Mouse (Mus musculus): Measurements from ENCODE around the gene Gm9970.

The Gm9970 gene

DNA sequence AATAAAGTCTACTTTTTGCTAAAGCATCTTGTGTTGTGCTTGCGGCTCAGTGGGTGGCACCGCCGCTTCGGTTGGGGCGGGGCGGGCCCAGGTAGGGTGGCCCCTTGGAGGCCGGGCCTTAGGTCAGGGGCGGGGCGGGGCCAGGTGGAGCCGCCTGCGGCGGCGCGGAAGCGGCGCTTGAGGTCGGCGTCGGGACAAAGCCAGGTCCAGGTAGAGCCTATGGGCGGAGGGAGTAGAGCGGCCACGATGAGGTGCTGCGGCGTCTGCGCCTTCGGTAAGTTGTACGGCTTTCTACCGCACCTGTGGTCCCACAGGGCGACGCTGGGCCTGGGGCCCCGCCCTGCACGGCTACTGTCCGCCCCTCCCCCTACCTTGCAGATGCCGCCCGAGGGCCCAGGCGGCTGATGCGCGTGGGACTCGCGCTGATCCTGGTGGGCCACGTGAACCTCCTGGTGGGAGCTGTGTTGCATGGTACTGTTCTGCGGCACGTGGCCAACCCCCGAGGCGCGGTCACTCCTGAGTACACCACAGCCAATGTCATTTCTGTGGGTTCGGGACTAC lies 10.6 kb upstream of the Gm9970 start, which contains the start of gene Krtcap3:
Gene Krtcap3 (plus strand): TSS at position 151 of the 561 bp plus-strand sequence.
- POLR2A ChIA-PET = interaction anchor here in 3 of 4 experiments (0.7 to 5.8 kb wide), 9 partner anchors 8 to 71 kb away, joined by 3 to 30 read pairs (median 4); partner anchors contain the start of genes Gm9970 (in 2 of the 3), Nrbp1 (in 2 of the 3), Gm29609 (in 1 of the 3) and Gtf3c2 (in 1 of the 3)
- CTCF ChIA-PET = no interaction called here

GRCm38 (mm10) chr5:31250716-31251115 lies 9.7 kb upstream of the Gm9970 start:
- ChIA-PET POLR2A (interaction anchor here in 3 of 4 experiments (0.8 to 5.8 kb wide), 8 partner anchors 8 to 157 kb away, joined by 3 to 30 read pairs (median 4); partner anchors contain the start of genes Gm9970 (in 2 of the 3), Nrbp1 (in 2 of the 3), Gm29609 (in 1 of the 3) and Gtf3c2 (in 1 of the 3)), CTCF (interaction anchor here in 1 of 4 experiments (0.7 kb wide), 1 partner anchor 346 kb away, joined by 3 read pairs; the partner anchor contains the start of gene Mrpl33)

DNA sequence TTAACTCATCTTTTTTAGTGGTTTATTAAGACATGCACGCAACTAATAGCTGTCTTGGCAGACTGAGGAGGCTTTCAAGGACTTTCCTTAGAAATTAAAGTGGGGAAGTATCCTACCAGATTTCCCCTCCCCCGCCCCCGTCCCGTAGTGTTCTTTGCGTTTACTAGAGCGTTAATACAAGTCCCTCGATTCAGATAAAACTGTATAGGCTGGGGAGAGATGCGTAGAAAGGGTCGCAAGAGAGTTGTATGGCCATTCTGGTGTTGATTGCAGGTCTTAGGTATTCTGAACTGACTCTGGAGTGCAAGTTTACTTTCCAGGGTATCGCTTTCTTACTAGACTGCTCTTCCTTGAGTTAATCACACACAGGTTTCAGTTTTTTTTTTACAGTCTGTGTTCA lies 1.2 kb upstream of the Gm9970 start:
- POLR2A ChIA-PET = interaction anchor here (0.5 to 3.0 kb wide), 15 partner anchors 9 to 1263 kb away, joined by 3 to 30 read pairs (median 4); partner anchors contain the start of genes Krtcap3 (in 2 of the 4), Atraid (in 1 of the 4), Eif2b4 (in 1 of the 4) and Mpv17 (in 1 of the 4)
- CTCF ChIA-PET = interaction anchor here in 1 of 4 experiments (1.4 to 1.6 kb wide), 3 partner anchors 11 to 86 kb away, joined by 3 to 9 read pairs (median 6); partner anchors contain the start of gene Ppm1g

DNA sequence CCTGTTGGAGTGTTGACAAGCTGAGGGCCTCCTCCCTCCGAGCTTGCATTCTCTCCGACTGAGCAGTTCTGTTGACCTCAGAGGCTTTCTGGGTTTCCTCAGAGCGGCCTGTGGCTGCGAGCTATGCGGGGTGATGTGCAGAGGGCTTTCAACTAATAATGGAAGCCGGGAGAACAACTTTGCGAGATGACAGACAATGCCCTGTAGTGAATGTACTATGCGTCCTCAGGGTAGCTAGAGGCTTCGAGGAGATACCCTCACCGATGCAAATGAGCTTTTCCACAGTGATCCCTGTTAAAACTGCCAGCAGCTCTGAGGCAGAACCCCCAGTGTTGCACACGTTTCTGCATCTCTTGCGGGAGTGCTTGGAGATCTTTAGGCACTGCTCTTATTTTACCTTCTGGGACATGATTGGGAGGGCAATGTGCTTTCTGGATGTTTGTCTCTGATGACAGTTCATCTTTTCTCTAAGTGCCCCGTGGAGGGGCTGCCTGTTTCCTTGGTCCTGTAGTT lies 546 bp upstream of the Gm9970 start:
- POLR2A ChIA-PET = interaction anchor here (0.5 to 3.0 kb wide), 26 partner anchors 9 to 1183 kb away, joined by 3 to 30 read pairs (median 3); partner anchors contain the start of genes Krtcap3 (in 2 of the 4), Ppm1g (in 2 of the 4), Adgrf3 (in 1 of the 4) and Atraid (in 1 of the 4)
- CTCF ChIA-PET = interaction anchor here in 2 of 4 experiments (0.6 to 1.6 kb wide), 5 partner anchors 12 to 193 kb away, joined by 3 to 9 read pairs (median 5); partner anchors contain the start of genes Atraid (in 1 of the 2) and Ppm1g (in 1 of the 2)

DNA sequence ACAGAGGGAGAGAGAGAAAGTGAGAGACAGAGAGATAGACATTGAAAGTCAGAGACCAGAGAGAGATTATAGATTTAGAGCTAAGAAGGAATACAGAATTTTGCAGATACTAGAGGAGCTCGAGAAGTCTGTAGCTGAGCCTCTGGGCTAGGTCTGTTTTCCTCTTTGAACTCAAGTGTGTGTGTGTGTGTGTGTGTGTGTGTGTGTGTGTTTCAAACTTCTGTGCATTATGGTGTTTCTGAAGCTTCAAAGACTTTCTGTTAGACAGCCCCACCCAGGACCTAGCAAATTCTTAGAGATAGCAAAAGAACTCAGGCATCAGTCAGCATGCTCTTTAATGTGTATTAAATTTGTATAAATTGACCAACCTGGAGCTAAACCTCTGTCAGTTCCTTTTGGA lies 14.4 kb downstream of the Gm9970 start:
- CTCF ChIA-PET = interaction anchor here in 2 of 4 experiments (0.6 to 0.8 kb wide), 4 partner anchors 41 to 336 kb away, joined by 3 to 7 read pairs (median 4); no protein-coding TSS in a partner anchor
- POLR2A ChIA-PET = interaction anchor here in 2 of 4 experiments (0.6 to 1.8 kb wide), 3 partner anchors 14 to 102 kb away, joined by 3 to 6 read pairs (median 3); partner anchors contain the start of genes Gm9970 (in 1 of the 2) and Nrbp1 (in 1 of the 2)

DNA sequence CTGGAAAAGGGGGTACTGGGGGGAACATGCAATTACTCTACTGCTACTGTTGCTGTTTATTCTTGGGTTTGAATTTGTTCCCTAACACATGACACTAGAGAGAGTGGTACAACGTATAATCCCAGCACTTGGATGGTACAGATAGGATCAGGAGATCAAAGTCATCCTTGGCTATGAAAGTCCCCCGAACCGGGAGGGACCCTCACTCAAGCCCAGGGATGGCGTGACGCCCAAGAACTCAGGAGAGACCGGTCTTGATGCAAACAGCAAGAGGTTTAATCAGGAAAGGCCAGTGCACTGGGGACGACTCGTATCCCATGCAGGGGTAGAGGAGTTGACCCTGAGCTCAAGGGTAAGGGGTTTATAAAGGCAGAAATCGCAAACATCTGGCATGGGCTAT lies 18.3 kb downstream of the Gm9970 start:
- CTCF ChIA-PET = no interaction called here
- POLR2A ChIA-PET = interaction anchor here in 1 of 4 experiments (1.8 to 2.2 kb wide), 2 partner anchors 30 to 48 kb away, joined by 3 to 6 read pairs; no protein-coding TSS in a partner anchor

GRCm38 (mm10) chr5:31221304-31221945 lies 19.6 kb downstream of the Gm9970 start:
- CTCF ChIA-PET = interaction anchor here (0.6 to 1.4 kb wide), 14 partner anchors 11 to 1562 kb away, joined by 3 to 7 read pairs (median 4); partner anchors contain the start of genes Zfp513 (in 2 of the 4), Agbl5 (in 1 of the 4) and Gm9970 (in 1 of the 4)

DNA sequence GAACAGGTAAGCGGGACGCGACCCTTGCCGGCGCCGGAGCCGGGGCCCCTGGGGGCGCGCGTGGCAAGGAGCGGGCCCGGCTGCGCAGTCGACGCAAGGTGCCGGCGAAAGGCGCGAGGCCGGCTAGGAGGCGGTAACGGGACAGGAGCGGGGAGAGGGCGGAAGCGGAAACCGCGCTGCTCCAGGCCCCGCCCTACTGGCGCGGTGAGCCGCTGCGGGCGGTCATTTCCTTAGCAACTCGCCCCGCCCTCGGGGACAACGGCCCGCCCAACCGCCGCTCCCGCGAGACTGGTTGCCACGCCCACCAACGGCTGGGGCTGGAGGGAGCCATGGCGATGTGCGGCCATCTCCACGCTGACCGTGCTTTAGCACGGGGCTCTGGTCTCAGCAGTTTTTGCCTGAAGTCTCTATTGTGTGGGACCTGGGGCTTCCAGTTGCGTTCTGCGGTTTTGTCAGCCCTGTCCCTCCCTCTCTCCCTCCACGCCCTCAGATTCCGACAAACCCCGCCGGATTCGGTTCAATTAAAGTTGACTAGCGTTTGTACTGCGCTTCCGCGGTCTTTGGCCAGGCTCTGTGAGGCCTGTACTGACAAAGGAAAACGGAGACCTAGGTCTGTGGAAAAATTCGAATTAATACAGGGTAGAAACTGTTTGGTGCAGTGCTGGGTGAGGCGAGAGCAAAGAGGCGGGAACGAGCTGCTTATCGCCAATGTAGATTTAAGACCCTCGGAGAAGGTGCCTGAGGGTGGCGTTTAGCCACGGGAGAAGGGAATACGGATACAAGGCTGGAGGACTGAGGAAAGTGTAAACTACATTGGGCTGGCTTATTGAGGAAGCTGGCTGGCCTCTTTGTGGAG lies 20.4 kb downstream of the Gm9970 start, which contains the start of gene Ppm1g:
Gene Ppm1g (minus strand): TSS at position 240 of the 856 bp plus-strand sequence.
- POLR2A ChIA-PET = interaction anchor here (0.5 to 10.6 kb wide), 51 partner anchors 10 to 507 kb away, joined by 3 to 95 read pairs (median 4); partner anchors contain the start of genes Gm29609 (in 3 of the 4), Gm9970 (in 3 of the 4), Gtf3c2 (in 3 of the 4) and Nrbp1 (in 3 of the 4)
- CTCF ChIA-PET = interaction anchor here (0.6 to 1.4 kb wide), 14 partner anchors 11 to 1562 kb away, joined by 3 to 7 read pairs (median 4); partner anchors contain the start of genes Zfp513 (in 2 of the 4), Agbl5 (in 1 of the 4) and Gm9970 (in 1 of the 4)

More at GRCm38 (mm10) chr5:31221304-31221945, 19.6 kb downstream of the Gm9970 start:
- POLR2A ChIA-PET = interaction anchor here (0.5 to 10.6 kb wide), 43 partner anchors 11 to 508 kb away, joined by 3 to 95 read pairs (median 5); partner anchors contain the start of genes Gm29609 (in 3 of the 4), Gm9970 (in 3 of the 4), Gtf3c2 (in 3 of the 4) and Nrbp1 (in 3 of the 4)

GRCm38 (mm10) chr5:31219911-31220447 lies 21.1 kb downstream of the Gm9970 start:
- POLR2A ChIA-PET = interaction anchor here in 3 of 4 experiments (0.6 to 10.6 kb wide), 16 partner anchors 11 to 510 kb away, joined by 3 to 95 read pairs (median 4); partner anchors contain the start of genes Gm29609 (in 3 of the 3), Gtf3c2 (in 3 of the 3), Zfp513 (in 3 of the 3) and Snx17 (in 2 of the 3)
- CTCF ChIA-PET = no interaction called here

DNA sequence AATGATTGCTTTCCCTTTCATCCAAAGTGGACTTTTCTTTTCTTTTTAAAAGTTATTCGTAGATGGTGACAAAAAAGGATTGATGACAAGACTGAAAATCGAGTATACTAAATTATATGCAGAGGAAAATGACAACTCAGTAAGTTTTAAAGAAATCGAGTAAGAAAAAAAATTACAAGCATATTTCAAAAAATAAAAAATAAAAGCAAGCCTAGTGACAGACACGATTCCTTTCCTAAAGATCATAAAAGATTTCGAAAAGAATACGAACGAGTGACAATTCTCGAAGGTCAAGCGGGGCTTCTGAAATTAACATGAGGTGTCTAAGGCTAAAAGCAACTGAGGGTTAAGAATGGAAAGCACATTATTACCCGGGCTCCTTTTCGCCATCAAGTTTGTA lies 21.6 kb downstream of the Gm9970 start:
- POLR2A ChIA-PET = interaction anchor here (0.6 to 10.6 kb wide), 21 partner anchors 10 to 544 kb away, joined by 3 to 95 read pairs (median 4); partner anchors contain the start of genes Gm29609 (in 3 of the 4), Gtf3c2 (in 3 of the 4), Eif2b4 (in 2 of the 4) and Snx17 (in 2 of the 4)
- CTCF ChIA-PET = interaction anchor here in 3 of 4 experiments (0.7 to 1.9 kb wide), 12 partner anchors 10 to 171 kb away, joined by 3 to 14 read pairs (median 5); partner anchors contain the start of genes Atraid (in 1 of the 3), Eif2b4 (in 1 of the 3), Slc5a6 (in 1 of the 3) and Snx17 (in 1 of the 3)

- POLR2A ChIA-PET = interaction anchor here (0.6 to 10.6 kb wide), 39 partner anchors 10 to 1509 kb away, joined by 3 to 95 read pairs (median 4); partner anchors contain the start of genes Eif2b4 (in 3 of the 4), Gm29609 (in 3 of the 4), Gtf3c2 (in 3 of the 4) and Snx17 (in 3 of the 4)
- CTCF ChIA-PET = interaction anchor here (0.6 to 1.9 kb wide), 25 partner anchors 8 to 1794 kb away, joined by 3 to 14 read pairs (median 4); partner anchors contain the start of genes Ost4 (in 2 of the 4), Atraid (in 1 of the 4), Eif2b4 (in 1 of the 4) and Slc5a6 (in 1 of the 4)
Measured at GRCm38 (mm10) chr5:31219070-31219469, 22.0 kb downstream of the Gm9970 start.

GRCm38 (mm10) chr5:31218294-31218693 lies 22.7 kb downstream of the Gm9970 start:
- ChIA-PET POLR2A (interaction anchor here in 3 of 4 experiments (0.6 to 10.6 kb wide), 25 partner anchors 9 to 1761 kb away, joined by 3 to 95 read pairs (median 4); partner anchors contain the start of genes Zfp513 (in 3 of the 3), Eif2b4 (in 2 of the 3), Gm29609 (in 2 of the 3) and Gtf3c2 (in 2 of the 3)), CTCF (interaction anchor here in 3 of 4 experiments (0.6 to 1.9 kb wide), 8 partner anchors 16 to 327 kb away, joined by 3 to 8 read pairs (median 5); partner anchors contain the start of genes Eif2b4 (in 1 of the 3), Snx17 (in 1 of the 3) and Zfp513 (in 1 of the 3))

- POLR2A ChIA-PET = interaction anchor here in 3 of 4 experiments (0.6 to 17.9 kb wide), 6 partner anchors 12 to 169 kb away, joined by 3 to 240 read pairs (median 3); partner anchors contain the start of genes Zfp513 (in 3 of the 3), Atraid (in 1 of the 3), Eif2b4 (in 1 of the 3) and Snx17 (in 1 of the 3)
- CTCF ChIA-PET = interaction anchor here in 2 of 4 experiments (0.8 to 1.3 kb wide), 2 partner anchors 14 to 20 kb away, joined by 3 to 5 read pairs; partner anchors contain the start of gene Zfp513 (in 1 of the 2)
Measured at GRCm38 (mm10) chr5:31216554-31216953, 24.5 kb downstream of the Gm9970 start.

- ChIA-PET POLR2A (interaction anchor here in 2 of 4 experiments (1.3 to 17.9 kb wide), 8 partner anchors 3 to 156 kb away, joined by 4 to 240 read pairs (median 8); partner anchors contain the start of genes Eif2b4 (in 2 of the 2), Ppm1g (in 2 of the 2), Snx17 (in 2 of the 2) and Atraid (in 1 of the 2)), CTCF (no interaction called here)
Measured at GRCm38 (mm10) chr5:31204421-31204820, 36.6 kb downstream of the Gm9970 start.

- POLR2A ChIA-PET = interaction anchor here in 2 of 4 experiments (1.3 to 17.9 kb wide), 9 partner anchors 4 to 156 kb away, joined by 4 to 240 read pairs (median 16); partner anchors contain the start of genes Eif2b4 (in 2 of the 2), Ppm1g (in 2 of the 2), Snx17 (in 2 of the 2) and Atraid (in 1 of the 2)
- CTCF ChIA-PET = no interaction called here
Measured at GRCm38 (mm10) chr5:31203866-31204265, 37.2 kb downstream of the Gm9970 start.

Data from embryonic stem cell, embryonic (primary cell).